Mouse (Mus musculus): ENCODE results near the gene Isca2.

- TF ChIP-seq FLI1 (IDR thresholded peaks at IDR 0.05; ENCODE audit: low read length) (no peak), GATA1 (IDR thresholded peaks at IDR 0.05; ENCODE audit: borderline replicate concordance, low read length) (no peak)
These were observed 9.4 kb upstream of the Isca2 start for GRCm38 (mm10) chr12:84763577-84764218.
